ENCODE assay signal across 28 mouse cellular contexts in genomic region chr7:97622676-97623075, GRCm38 (mm10).
"Had no signal": no experiment of that assay in that cellular context is flagged by ENCODE, and none has a peak within 500 bp of the region (broad histone marks: within the 10 kb centered on the region; RNA-seq: fewer than 3 reads in every experiment).

No protein-coding gene starts in this region.

- H3K4me3 ChIP-seq: embryonic facial prominence, embryonic 10.5 days; embryonic facial prominence, embryonic 12.5 days; embryonic facial prominence, embryonic 13.5 days; embryonic facial prominence, embryonic 15.5 days; erythroblast, embryonic 14.5 days; forebrain, embryonic 10.5 days; forebrain, embryonic 12.5 days; forebrain, embryonic 13.5 days; forebrain, embryonic 15.5 days; gastrocnemius, adult 2 months had no signal

- DNase-seq: cerebellum, adult 18-20 months; cerebellum, adult 2 months; cerebellum, adult 8-10 months; cerebellum, adult 9-10 months; cerebellum, adult 9-11 months; cerebellum, postnatal 10 days; cerebellum, postnatal 14 days; cerebellum, postnatal 25 days; cerebellum, postnatal 36 days; embryo, embryonic 11 days; forebrain, postnatal 0 days; gastrocnemius, adult 2 months; gastrocnemius, postnatal 10 days; gastrocnemius, postnatal 14 days; gastrocnemius, postnatal 25 days; gastrocnemius, postnatal 36 days; heart, adult 11 months had no signal

- H3K4me1 ChIP-seq: embryonic facial prominence, embryonic 10.5 days; embryonic facial prominence, embryonic 12.5 days; embryonic facial prominence, embryonic 13.5 days; forebrain, embryonic 12.5 days; forebrain, embryonic 15.5 days had no signal

- H3K4me2 ChIP-seq: embryonic facial prominence, embryonic 12.5 days; embryonic facial prominence, embryonic 13.5 days; embryonic facial prominence, embryonic 15.5 days; forebrain, embryonic 12.5 days; forebrain, embryonic 13.5 days; forebrain, embryonic 15.5 days had no signal

- H3K9me3 ChIP-seq: embryonic facial prominence, embryonic 10.5 days; embryonic facial prominence, embryonic 12.5 days; embryonic facial prominence, embryonic 13.5 days; embryonic facial prominence, embryonic 15.5 days; forebrain, embryonic 10.5 days; forebrain, embryonic 12.5 days; forebrain, embryonic 13.5 days; forebrain, embryonic 15.5 days had no signal

- ATAC-seq: forebrain, embryonic 13.5 days; forebrain, embryonic 14.5 days; forebrain, embryonic 15.5 days; forebrain, embryonic 16.5 days; forebrain, postnatal 0 days had no signal

- H3K27ac ChIP-seq: embryonic facial prominence, embryonic 10.5 days; embryonic facial prominence, embryonic 12.5 days; embryonic facial prominence, embryonic 13.5 days; embryonic facial prominence, embryonic 15.5 days; forebrain, embryonic 10.5 days; forebrain, embryonic 12.5 days; forebrain, embryonic 13.5 days; forebrain, embryonic 15.5 days; gastrocnemius, adult 2 months had no signal

- H3K36me3 ChIP-seq: forebrain, embryonic 15.5 days had no signal

- H3K9ac ChIP-seq: embryonic facial prominence, embryonic 12.5 days; embryonic facial prominence, embryonic 13.5 days; embryonic facial prominence, embryonic 15.5 days; forebrain, embryonic 12.5 days; forebrain, embryonic 13.5 days; forebrain, embryonic 15.5 days; forebrain, postnatal 0 days had no signal

- H3K27me3 ChIP-seq: embryonic facial prominence, embryonic 12.5 days; embryonic facial prominence, embryonic 13.5 days; embryonic facial prominence, embryonic 15.5 days; forebrain, embryonic 12.5 days; forebrain, embryonic 13.5 days; forebrain, embryonic 15.5 days had no signal
